Mouse (Mus musculus) cerebellum, adult 9-10 months (tissue): ENCODE measurements around the gene Sorcs3.
A peak's percentile ranks its signal among the peaks of the same experiment; 100 is the strongest.

Source experiments
- DNase-seq: peaks from one replicate; pipeline ENCODE4 v3.0.0; 2022

The Sorcs3 gene

GRCm38 (mm10) chr19:48727048-48727447 lies 521.2 kb downstream of the Sorcs3 start:
- no peak for DNase-seq

GRCm38 (mm10) chr19:48727601-48728000 lies 521.8 kb downstream of the Sorcs3 start:
- DNase-seq, result no peak

GRCm38 (mm10) chr19:48731731-48732130 lies 525.9 kb downstream of the Sorcs3 start:
- peak; percentile 16 for DNase-seq

- no peak for DNase-seq
Observed at GRCm38 (mm10) chr19:48734370-48734769, 528.5 kb downstream of the Sorcs3 start.

- DNase-seq, result no peak
Observed at GRCm38 (mm10) chr19:48737554-48737953, 531.7 kb downstream of the Sorcs3 start.

GRCm38 (mm10) chr19:48755156-48755555 lies 549.3 kb downstream of the Sorcs3 start:
- DNase-seq, result no peak

- DNase-seq, result no peak
Observed at GRCm38 (mm10) chr19:48756831-48757230, 551.0 kb downstream of the Sorcs3 start.

GRCm38 (mm10) chr19:48766524-48766923 lies 560.7 kb downstream of the Sorcs3 start:
- no peak for DNase-seq

GRCm38 (mm10) chr19:48771565-48771964 lies 565.7 kb downstream of the Sorcs3 start:
- DNase-seq, result no peak

- no peak for DNase-seq
Observed at GRCm38 (mm10) chr19:48779095-48779765, 573.4 kb downstream of the Sorcs3 start.

GRCm38 (mm10) chr19:48780813-48781212 lies 575.0 kb downstream of the Sorcs3 start:
- DNase-seq, result no peak

GRCm38 (mm10) chr19:48782024-48782721 lies 576.3 kb downstream of the Sorcs3 start:
- DNase-seq, result no peak

- no peak for DNase-seq
Observed at GRCm38 (mm10) chr19:48787269-48787668, 581.4 kb downstream of the Sorcs3 start.

GRCm38 (mm10) chr19:48804546-48804945 lies 598.7 kb downstream of the Sorcs3 start:
- no peak for DNase-seq

GRCm38 (mm10) chr19:48811541-48811940 lies 605.7 kb downstream of the Sorcs3 start:
- no peak for DNase-seq

- no peak for DNase-seq
Observed at GRCm38 (mm10) chr19:48813823-48814222, 608.0 kb downstream of the Sorcs3 start.

- no peak for DNase-seq
Observed at GRCm38 (mm10) chr19:48815064-48815463, 609.2 kb downstream of the Sorcs3 start.

GRCm38 (mm10) chr19:48820493-48821282 lies 614.9 kb downstream of the Sorcs3 start:
- DNase-seq, result no peak

- no peak for DNase-seq
Observed at GRCm38 (mm10) chr19:48821283-48821715, 615.5 kb downstream of the Sorcs3 start.

- no peak for DNase-seq
Observed at GRCm38 (mm10) chr19:48834342-48834741, 628.5 kb downstream of the Sorcs3 start.

- no peak for DNase-seq
Observed at GRCm38 (mm10) chr19:48839418-48839817, 633.6 kb downstream of the Sorcs3 start.

- DNase-seq, result no peak
Observed at GRCm38 (mm10) chr19:48847700-48848099, 641.9 kb downstream of the Sorcs3 start.

- DNase-seq, result no peak
Observed at GRCm38 (mm10) chr19:48850466-48850865, 644.6 kb downstream of the Sorcs3 start.
